20 mouse cellular contexts compared by ENCODE assay signal in genomic region chr16:22080125-22080710, GRCm38 (mm10).
"Had no signal": no experiment of that assay in that cellular context is flagged by ENCODE, and none has a peak within 500 bp of the region (broad histone marks: within the 10 kb centered on the region; RNA-seq: fewer than 3 reads in every experiment).

No protein-coding gene starts in this region.

- H3K4me3 ChIP-seq: midbrain, embryonic 10.5 days; midbrain, embryonic 12.5 days; myocyte; neural tube, embryonic 13.5 days; neural tube, embryonic 15.5 days; stomach, embryonic 15.5 days had no signal

- H3K27me3 ChIP-seq: midbrain, embryonic 12.5 days; neural tube, embryonic 13.5 days; neural tube, embryonic 15.5 days; stomach, embryonic 15.5 days had no signal

- DNase-seq: lung, adult 18-20 months; lung, embryonic 14.5 days; lung, postnatal 10 days; lung, postnatal 4 days; midbrain, embryonic 14.5 days; retina, postnatal 1 day; right cerebral cortex, adult 18-20 months; right cerebral cortex, postnatal 25 days; right cerebral cortex, postnatal 4 days; spleen, adult 18-20 months; thymus, adult 18-20 months; thymus, postnatal 14 days; thymus, postnatal 36 days had no signal

- H3K9ac ChIP-seq: lung, embryonic 14.5 days; midbrain, embryonic 12.5 days; neural tube, embryonic 13.5 days; neural tube, embryonic 15.5 days; stomach, embryonic 15.5 days had no signal

- H3K4me1 ChIP-seq: neural tube, embryonic 15.5 days; stomach, embryonic 15.5 days had no signal

- ATAC-seq: midbrain, embryonic 16.5 days had no signal

- H3K27ac ChIP-seq: midbrain, embryonic 10.5 days; midbrain, embryonic 12.5 days; neural tube, embryonic 13.5 days; neural tube, embryonic 15.5 days; stomach, embryonic 15.5 days had no signal

- H3K4me2 ChIP-seq: lung, embryonic 14.5 days; midbrain, embryonic 12.5 days; neural tube, embryonic 13.5 days; neural tube, embryonic 15.5 days; stomach, embryonic 15.5 days had no signal

- H3K9me3 ChIP-seq: midbrain, embryonic 10.5 days; midbrain, embryonic 12.5 days; neural tube, embryonic 13.5 days; neural tube, embryonic 15.5 days; stomach, embryonic 15.5 days had no signal
